Mouse (Mus musculus): Measurements from ENCODE around the gene Gm5431.
A peak's percentile ranks its signal among the peaks of the same experiment; 100 is the strongest.

DNA sequence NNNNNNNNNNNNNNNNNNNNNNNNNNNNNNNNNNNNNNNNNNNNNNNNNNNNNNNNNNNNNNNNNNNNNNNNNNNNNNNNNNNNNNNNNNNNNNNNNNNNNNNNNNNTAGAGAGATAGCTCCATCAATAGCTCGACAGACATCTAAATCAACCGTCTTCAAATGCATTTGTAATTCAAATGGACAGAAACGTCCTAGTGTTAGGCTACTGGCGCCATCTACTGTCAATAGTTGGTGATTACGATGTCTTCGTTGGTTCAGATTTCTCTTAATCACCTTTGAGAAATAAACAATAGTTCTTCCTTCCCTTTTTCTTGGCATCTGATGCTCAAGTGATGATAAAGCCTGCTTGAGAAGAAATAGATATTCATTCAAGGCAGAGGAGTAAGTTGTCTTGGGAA lies 43.0 kb downstream of the Gm5431 start:
- TF ChIP-seq EP300 (IDR thresholded peaks at IDR 0.05; ENCODE audit: insufficient read depth, low read depth, low read length) (no peak), CTCF (IDR thresholded peaks at IDR 0.05) (peak; percentile 93)

Measured in heart, adult 2 months (tissue).